Mouse (Mus musculus) cerebellum, postnatal 4 days (tissue): Measurements from ENCODE around the gene Stra6.

Source experiments
- DNase-seq, 2 experiments: peaks; one replicate each; pipeline ENCODE4 v3.0.0; 2022; ENCODE audit warnings: low spot score in 2 of 2, mixed read lengths in 1 of 2

Gene Stra6

DNA sequence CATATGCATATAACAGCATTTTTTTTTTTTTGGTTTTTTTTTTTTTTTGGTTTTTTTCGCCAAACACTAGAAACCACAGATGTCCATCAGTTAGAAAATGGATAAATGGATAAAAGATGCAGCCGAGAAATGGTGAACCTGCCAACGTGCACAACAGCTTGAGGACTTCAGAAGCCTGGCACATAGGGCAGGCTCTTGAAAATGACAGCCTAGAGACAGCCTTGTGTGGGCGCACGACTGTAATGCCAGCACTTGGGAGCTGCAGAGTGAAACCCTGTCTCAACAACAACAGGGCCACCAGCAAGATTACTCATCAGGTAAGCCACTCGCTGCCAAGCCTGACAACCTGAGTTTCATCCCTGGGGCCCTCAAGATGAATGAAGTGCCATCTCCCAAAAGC, 105.8 kb downstream of the Stra6 start:
- DNase-seq, result no peak

DNA sequence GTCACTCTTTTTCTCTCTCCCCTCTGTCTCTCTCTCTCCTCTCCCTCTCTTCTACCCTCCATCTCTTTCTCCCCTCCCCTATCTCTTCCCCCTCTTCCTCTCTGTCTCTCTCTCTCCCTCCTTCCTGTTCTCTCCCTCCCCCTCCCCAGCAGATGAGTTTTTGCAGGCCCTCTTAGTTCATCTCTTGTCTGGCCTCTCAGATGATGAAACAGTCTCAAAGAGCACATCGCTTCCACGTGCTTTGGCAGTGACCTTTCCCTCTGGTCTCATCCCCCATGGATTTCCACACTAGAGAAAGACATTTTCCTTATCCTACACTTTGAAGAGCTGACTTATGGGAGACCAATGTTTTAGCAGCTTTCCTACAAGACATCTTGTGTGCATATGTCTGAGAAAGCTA, 109.3 kb downstream of the Stra6 start:
- no peak for DNase-seq

DNA sequence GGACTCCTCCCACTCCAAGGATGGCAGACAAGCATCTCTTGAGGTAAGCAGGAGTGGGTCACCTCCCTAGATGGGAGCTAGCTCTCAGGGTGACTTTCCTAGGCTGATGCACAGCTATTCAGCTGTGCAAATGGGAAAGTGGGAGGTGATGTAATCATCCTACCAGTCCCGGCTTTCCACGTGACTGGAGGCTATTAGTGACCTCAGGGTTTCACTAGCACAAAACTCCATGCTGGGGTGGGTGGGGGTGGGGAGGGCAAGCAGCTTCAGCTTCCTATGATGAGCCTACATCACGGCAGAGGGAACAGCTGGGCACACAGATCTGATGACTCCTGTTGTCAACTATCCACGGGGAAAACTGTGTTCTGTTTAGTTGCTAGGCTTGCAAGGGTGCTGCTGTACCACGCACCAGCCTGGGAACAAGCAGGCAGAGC, 111.2 kb downstream of the Stra6 start:
- no peak for DNase-seq

DNA sequence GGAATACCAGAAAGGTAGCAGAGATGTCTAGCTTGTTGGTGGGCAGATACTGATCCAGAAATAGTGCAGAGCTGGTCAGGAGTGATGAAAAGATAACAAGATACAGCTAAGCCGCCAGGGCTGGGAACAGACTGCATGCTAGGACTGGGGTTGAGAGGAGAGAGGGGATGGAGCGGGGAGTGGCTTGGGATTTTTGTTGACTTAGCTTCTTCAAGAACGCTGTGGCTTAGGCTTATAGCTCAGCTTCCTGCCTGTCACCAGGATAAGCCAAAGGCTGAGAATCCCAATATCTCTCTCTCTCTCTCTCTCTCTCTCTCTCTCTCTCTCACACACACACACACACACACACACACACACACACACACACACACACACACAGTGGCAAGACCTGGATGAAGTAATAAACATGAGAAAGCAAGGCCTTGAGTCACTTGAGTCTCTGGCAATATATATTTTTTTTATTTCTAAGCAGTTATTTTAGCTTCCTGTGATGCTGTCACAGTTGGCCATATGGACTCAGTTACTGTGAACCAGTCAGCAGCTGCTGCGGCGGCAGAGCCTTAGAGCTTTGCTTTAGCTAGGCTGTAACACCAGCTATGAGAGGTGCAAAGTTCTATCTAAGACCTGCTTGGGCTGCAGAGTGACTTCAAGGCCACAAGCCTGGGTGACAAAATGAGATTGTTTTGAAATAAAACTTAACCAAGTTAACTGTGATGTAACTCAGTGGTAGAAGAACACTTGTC, 112.3 kb downstream of the Stra6 start:
- DNase-seq, result no peak

DNA sequence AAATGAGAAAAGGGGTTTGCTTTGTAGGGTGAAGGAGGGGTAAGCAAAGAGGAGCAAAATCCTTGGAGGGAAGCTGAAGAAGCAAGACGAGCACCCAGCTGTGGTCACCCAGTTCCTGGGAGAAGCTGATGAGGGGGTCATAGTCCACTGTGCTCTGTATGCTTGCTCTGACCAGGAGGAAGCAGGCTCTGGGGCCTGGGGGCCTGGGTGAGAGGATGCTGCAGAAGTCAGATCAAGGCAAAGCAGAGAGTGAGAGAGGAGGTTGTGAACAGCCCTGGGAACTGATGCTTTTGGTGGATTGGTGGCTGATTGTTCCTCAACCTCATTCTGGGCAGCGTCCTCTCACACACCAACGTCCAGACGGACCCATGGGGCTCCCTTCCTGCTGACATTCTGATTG, 113.6 kb downstream of the Stra6 start:
- no peak for DNase-seq

DNA sequence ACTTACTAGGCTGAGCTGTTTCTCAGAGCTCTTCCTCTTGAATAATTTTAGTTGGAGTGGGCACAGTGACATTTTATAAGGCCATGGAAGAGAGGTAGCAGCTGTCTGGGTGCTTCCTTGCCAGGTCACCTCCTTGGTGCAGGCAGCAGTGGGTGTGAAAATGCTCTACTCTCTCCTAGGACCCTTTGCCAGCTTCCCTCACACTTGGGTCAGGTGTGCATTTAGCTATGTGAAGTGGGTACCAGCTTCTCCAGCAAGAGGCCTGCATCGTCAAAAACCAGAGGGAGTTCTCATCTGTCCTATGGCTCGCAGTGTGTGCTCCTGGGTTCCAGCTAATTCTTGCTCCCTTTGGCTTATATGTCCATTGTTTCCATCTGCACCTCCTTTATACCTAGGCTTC, 115.8 kb downstream of the Stra6 start:
- no peak for DNase-seq

DNA sequence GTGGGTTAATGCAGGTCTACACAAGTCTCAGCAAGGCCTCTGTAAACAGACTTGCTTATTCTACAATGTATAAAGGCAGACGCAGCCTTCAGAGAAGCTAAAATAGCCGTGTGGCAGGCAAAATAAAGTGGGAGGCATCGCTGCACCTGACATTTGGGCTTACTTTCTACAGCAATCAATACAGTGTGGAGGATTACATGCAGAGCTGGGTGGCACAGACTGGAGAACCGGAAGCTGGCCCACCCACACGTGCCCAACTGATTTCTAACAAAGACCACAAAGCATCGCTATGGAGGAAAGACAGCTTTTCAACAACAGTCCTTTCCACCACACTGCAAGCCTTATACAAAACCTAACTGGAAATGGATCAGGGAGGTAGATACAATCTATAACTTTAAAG, 120.9 kb downstream of the Stra6 start:
- DNase-seq, result no peak

DNA sequence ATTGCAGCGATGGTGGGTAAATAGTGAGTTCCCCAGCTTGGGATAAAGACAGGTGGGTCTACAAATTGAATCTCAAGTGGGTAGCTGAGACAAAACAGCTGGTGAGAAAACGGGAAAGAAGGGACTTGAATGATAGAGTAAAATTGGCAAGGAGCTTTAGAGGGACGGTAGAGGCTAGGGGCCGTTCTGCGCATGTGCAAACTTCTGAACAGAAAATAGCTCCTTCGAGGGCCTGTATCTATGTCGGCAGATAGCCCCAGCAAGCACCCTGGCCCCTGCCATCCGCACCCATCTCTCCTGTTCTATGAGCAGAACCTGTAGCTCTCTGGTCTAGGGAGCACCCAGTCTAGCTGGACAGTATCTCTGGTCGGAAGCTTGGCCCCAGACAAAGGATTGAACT, 130.6 kb downstream of the Stra6 start:
- DNase-seq, result no peak

DNA sequence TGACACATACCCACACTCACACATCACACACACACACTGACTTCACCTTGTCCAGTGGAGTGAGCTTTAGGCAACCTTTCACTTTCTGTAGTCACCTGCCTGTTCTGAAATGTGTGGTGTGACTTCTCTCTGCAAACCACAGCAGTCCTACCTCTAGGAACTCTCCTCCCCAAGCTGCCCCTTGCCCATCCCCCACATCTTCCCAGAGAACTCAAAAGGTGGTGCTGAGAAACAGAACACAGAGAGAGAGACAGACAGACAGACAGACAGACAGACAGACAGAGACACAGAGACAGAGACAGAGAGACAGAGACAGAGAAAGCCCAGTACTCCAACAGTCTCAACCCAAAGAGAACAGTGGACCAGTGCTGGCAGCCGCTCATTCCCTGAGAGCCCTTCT, 132.1 kb downstream of the Stra6 start:
- DNase-seq, result no peak

DNA sequence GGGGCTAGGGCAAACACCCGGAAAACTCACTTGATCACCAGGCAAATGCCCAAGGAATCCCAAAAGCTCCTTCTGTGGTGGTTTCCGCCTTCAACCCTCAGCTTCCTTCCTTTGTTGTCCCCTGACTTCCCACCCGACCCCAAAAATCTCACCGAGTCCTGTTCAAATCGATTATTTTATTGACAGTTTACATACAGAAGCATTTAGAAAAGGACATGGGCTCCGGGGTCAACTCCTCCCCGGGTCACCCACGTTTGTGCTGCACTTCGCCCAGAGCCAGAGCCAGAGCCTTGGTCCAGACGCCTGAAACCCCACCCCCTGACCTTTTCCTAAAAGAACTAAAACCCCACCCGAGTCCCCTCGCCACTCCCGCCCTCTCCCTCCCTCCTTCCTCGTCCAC, 132.6 kb downstream of the Stra6 start:
- DNase-seq, result no peak

DNA sequence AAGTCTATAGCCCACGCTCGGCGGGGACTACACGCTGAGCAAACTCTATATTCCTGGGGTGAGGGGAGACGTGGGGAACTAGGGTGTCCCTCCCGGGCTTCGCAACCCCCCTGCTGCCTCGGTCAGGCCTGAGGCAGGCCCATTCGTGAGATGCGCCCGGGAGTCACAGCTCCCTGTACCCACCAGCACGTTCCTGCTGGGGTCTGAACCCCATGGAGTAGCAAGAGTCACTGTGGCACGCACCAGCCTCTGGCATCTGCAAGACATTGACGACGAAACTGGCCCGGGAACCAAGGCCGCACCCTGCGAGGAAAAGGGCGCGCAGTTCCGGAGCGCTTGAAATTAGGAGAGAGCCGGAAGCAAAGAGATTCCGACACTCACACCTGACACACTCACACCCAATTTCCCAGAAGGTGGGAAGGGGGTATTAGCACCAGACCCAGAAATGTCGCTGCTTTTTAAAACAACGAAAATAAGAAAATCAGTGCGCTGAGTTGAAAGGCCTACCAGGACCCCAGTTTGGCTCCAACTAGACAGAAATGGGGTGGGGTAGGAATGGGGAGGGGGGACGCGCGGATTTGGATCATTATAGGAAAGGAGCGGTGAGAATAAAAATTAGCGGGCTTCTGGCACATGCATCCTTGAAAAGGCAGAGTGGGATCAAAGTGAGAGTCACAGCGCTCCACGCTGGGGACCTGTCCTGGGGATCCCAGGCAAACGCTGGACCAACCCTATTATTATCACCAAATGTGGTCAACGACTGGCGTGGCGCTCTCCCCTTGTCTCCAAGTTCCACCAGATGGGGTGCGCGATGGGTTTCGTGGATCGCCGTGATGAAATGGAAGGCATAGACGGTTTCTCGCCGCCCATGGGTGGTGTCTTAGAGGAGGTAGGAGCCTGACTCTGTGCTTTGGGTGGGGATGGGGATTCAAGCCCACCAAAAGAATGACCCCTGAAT, 133.3 kb downstream of the Stra6 start:
- no peak for DNase-seq

DNA sequence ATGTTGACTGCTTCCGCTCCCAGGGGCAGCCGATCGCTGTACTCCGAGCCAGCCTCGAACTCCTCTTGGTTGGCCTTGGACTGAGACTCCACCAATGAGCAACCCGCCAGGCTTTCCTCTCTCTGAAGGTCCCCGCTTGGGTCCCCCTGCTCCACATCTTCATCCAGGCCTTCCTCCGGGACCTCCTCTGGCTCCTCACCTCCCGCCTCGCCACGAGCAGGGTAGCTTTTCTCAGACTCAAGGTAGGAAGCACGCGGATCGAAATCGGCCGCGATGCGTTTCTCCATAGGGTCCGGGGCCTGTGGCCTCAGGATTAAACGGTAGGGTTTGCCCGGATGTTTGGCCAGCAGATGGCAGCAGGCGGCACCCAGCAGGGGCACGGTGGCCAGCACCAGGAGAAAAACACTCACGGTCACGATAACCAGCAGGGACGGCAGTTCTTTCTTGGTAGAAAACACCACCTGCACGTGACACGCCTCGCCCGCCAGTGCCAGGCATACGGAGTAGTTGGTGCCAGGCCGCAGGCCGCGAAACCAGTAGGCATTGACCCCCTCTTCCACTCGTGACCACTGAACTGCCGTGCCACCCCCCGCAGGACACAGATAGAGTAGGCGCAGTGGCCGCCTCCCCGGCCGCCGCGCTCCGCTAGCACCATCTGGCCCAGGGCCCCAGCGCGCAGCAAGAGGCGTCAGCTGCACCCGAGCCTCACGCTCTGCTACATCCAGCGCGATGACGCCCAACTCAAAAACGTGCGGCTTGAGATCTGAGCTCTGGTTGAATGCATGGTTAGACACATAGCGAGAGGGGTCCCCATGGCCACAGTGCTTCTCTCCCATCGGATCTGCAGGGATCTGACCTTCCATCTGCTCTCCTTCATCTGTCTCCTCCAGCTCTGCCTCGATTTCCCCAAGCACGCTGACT, 134.5 kb downstream of the Stra6 start:
- peak; percentile 37 to 75 for DNase-seq

DNA sequence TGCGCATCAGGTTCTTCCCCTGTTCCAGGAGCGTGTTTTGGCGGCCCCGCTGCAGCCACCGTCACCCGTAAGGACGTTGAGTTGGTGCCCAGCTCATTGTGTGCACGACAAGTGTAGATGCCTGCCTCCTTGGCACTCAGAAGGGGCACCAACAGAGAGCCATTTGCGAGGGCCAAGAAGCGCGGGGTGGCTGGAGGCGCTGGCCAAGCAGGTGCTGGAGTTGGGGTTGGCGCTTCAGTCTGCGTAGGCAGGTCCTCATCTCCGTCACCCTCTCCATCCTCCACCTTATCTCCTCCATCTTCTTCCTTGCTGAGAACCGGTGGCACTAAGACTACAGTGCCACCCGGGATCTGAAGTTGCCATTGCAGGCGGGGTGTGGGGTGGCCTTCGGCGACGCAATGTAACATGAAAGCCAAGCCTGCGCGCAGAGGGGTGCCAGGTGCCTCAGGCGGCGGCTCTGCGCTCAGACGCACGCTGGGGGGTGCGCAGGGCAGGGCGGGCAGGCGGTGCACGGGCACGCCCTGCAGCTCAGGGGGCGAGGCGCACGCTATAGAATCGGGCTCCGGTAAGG, 135.3 kb downstream of the Stra6 start:
- peak in 1 of 2 experiments; percentile 47 for DNase-seq

DNA sequence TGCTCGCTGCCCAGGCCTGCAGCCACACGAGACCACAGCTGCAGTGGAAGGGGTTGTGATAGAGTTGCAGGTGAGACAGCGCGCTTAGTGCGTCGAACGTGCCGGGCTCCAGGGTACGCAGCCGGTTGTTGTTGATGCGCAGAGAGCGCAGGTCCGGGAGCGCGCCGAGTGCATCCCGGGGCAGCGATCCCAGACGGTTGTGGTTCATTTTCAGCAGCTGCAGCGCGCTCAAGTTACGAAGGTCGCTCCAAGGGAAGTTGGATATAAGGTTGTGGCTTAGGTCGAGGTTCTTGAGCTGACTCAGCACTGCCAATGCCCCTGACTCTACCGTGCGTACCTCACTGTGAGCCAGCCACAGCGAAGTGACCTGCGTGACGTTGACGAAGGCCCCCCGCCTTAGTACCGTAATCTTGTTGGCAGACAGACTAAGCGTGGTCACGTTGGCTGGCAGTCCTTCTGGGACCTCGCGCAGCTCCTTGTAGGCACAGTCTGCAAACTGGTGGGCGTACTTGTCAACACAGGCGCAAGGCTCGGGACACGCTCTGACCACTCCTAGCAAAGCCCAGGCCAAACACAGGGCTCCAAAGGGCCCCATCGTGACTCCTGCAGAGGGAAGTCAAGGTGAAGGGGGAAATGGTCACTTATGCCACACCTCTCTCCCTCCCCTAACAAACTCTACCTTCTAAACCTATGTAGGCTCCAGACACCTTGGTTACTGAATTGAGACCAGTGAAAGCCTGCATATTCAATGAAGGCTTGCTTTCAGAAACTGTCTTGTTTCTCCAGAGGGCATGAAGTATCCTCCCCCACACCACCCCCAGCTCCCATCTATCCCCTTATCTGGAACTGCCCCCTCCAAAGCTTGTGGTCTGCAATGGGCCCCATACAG, 136.0 kb downstream of the Stra6 start:
- DNase-seq, result peak in 1 of 2 experiments; percentile 34

DNA sequence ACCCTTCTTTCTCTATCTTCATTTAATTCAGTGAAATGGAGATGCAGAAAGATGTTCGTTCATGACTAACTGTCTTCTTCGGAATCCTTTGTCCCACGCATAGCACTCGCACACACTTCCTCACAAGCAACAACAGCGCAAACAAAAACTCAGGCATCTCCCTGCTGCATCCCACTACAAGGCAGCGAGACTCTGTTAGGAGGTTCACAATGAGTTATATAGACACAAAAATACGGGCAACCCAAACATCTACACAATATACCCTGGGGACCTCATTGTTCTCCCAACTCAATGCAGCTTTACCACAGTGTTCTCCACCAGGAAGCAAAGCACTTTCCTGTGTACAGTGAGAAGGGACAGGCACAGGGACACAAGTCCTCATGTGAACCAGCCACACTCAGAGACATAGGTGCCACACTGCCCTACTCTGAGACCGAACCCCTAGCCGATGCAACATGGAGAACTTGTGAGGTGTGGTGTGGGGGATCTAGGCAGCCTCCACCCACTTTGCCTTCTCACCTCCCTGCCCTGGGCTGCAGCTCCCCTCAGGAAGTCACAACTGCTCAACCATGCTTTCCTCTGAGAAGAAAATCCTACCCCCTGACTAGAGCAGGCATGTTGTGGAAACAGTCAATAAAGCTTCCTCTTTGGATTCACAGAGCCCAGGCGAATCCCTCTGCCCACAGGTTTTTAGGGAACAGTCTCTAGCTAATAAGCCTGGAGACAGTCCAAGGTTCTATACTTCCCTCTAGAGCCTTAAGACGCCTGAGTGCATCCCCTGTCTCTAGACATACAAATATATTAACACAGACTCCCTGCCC, 136.9 kb downstream of the Stra6 start:
- no peak for DNase-seq

DNA sequence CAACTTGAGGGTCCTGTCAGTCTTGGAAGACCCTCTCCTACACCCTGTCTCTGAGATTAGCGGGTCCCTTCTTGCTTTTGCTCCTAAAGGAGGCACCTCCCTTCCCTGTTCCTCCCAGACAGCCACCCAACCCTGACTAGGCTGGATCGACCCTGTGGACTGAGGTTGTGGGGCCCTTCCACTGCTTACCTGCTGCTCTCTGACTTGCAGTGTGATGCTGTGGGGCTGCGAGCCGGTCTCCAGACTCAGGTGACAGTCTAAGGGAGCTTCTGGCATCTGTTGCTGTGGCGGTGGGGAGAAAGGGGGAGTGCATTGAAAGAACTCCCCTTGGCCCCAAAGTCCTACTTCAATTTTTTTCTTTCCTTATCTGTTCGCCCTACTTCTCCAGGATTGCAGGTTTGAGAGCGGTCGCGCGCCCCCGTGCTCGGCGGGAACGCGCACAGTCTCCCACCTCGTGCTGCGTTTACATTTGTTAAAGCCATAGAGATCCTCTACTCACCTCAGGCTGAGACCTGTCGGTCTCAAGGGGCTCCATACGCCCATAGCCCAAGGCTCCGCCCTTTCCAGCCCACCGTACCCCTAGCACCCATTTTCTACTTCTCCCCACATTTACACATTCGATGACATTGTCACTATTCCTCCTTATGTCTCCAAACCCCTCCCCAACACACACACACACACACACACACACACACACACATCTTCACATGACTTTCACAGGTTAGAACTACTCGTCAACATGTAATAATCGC, 137.7 kb downstream of the Stra6 start:
- DNase-seq, result peak in 1 of 2 experiments; percentile 50

DNA sequence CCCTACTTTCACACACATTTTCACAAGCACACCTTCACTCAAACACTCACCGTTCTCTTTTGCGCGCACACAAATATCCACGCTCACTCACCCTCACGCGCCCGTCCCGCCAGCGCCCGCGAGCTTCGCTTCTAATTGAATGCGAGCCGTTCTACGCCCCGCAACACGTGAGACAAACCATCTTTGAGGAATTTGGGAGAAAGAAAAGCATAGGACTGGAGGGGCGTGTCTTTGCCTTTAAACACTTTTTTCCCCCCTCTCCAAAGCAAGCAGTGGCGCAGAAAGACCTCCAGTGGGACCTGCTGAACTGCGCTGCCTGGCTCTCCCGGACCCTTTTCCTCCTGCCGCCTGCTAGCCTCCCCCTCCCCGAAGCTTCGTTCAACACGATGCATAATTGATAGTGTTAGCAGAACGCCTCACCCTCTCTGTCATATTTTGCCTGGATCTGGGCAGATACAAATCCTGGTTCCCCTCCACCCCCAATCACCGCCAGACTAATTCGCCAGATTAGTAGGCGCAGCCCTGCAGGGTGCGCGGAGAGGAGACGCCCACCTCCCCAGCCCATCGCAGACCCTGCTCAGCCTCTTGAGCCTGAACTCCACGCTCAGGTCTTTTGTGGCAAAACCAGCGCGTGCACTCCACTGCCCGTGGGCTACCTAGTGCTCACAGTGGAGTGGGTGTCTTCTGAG, 138.4 kb downstream of the Stra6 start:
- DNase-seq, result peak in 1 of 2 experiments; percentile 38
